Mouse (Mus musculus): ENCODE results near the gene Klc4.

The Klc4 gene

GRCm38 (mm10) chr17:46645561-46646321, at the start of gene Klc4, which contains the start of gene Mrpl2:
Gene Klc4 (minus strand): TSS chr17:46646022.
Gene Mrpl2 (plus strand): TSS chr17:46646229.
- DNase-seq (ENCODE audit: low spot score): peak; percentile 99

- DNase-seq (ENCODE audit: low spot score): no peak
Measured at GRCm38 (mm10) chr17:46694517-46695063, 48.8 kb upstream of the Klc4 start.

GRCm38 (mm10) chr17:46691390-46691789, 45.6 kb upstream of the Klc4 start:
- no peak for DNase-seq (ENCODE audit: low spot score)

- no peak for DNase-seq (ENCODE audit: low spot score)
Measured at GRCm38 (mm10) chr17:46690665-46691064, 44.8 kb upstream of the Klc4 start.

- no peak for DNase-seq (ENCODE audit: low spot score)
Measured at GRCm38 (mm10) chr17:46685913-46686312, 40.1 kb upstream of the Klc4 start.

GRCm38 (mm10) chr17:46682654-46683389, 37.0 kb upstream of the Klc4 start:
- DNase-seq (ENCODE audit: low spot score): no peak

- DNase-seq (ENCODE audit: low spot score): no peak
Measured at GRCm38 (mm10) chr17:46681466-46682118, 35.8 kb upstream of the Klc4 start.

GRCm38 (mm10) chr17:46680760-46681373, 35.0 kb upstream of the Klc4 start, which contains the start of gene Klhdc3:
Gene Klhdc3 (minus strand): TSS chr17:46680914.
- DNase-seq (ENCODE audit: low spot score): peak; percentile 99

- DNase-seq (ENCODE audit: low spot score): peak; percentile 50
Measured at GRCm38 (mm10) chr17:46679843-46680759, 34.3 kb upstream of the Klc4 start.

- no peak for DNase-seq (ENCODE audit: low spot score)
Measured at GRCm38 (mm10) chr17:46678911-46679310, 33.1 kb upstream of the Klc4 start.

- no peak for DNase-seq (ENCODE audit: low spot score)
Measured at GRCm38 (mm10) chr17:46678416-46678815, 32.6 kb upstream of the Klc4 start, which contains the start of gene Mea1. Gene Mea1 (plus strand): TSS chr17:46678793.

- no peak for DNase-seq (ENCODE audit: low spot score)
Measured at GRCm38 (mm10) chr17:46674530-46675283, 28.9 kb upstream of the Klc4 start.

GRCm38 (mm10) chr17:46673850-46674529, 28.2 kb upstream of the Klc4 start, which contains the start of gene Rrp36:
Gene Rrp36 (minus strand): TSS chr17:46674352.
- DNase-seq (ENCODE audit: low spot score): peak; percentile 92

GRCm38 (mm10) chr17:46669911-46670310, 24.1 kb upstream of the Klc4 start:
- DNase-seq (ENCODE audit: low spot score): no peak

- DNase-seq (ENCODE audit: low spot score): no peak
Measured at GRCm38 (mm10) chr17:46667712-46668111, 21.9 kb upstream of the Klc4 start.

- DNase-seq (ENCODE audit: low spot score): no peak
Measured at GRCm38 (mm10) chr17:46662730-46663129, 16.9 kb upstream of the Klc4 start.

- no peak for DNase-seq (ENCODE audit: low spot score)
Measured at GRCm38 (mm10) chr17:46661981-46662380, 16.2 kb upstream of the Klc4 start.

GRCm38 (mm10) chr17:46661351-46661750, 15.5 kb upstream of the Klc4 start:
- DNase-seq (ENCODE audit: low spot score): no peak

- DNase-seq (ENCODE audit: low spot score): no peak
Measured at GRCm38 (mm10) chr17:46656054-46656453, 10.2 kb upstream of the Klc4 start.

All from urinary bladder, postnatal 14 days (tissue).